Mouse (Mus musculus): ENCODE results near the gene Rsph10b.
"Not testable (repeated sequence)": the region's sequence is repeated elsewhere in the genome, so short reads cannot be mapped to it uniquely, and the experiment has no call there.

Gene Rsph10b

GRCm38 (mm10) chr5:143993260-143993659 lies 60.4 kb downstream of the Rsph10b start:
- no peak for DNase-seq (ENCODE audit: low spot score in 2 of 2)

- DNase-seq (ENCODE audit: low spot score in 2 of 2): no peak
These were observed 61.0 kb downstream of the Rsph10b start for GRCm38 (mm10) chr5:143993849-143994248.

- no peak for DNase-seq (ENCODE audit: low spot score in 2 of 2)
These were observed 62.0 kb downstream of the Rsph10b start for GRCm38 (mm10) chr5:143994632-143995365.

GRCm38 (mm10) chr5:143999409-143999808 lies 66.6 kb downstream of the Rsph10b start:
- no peak for DNase-seq (ENCODE audit: low spot score in 2 of 2)

- DNase-seq (ENCODE audit: low spot score in 2 of 2): no peak
These were observed 69.8 kb downstream of the Rsph10b start for GRCm38 (mm10) chr5:144002461-144003192.

- not testable (repeated sequence) for DNase-seq (ENCODE audit: low spot score in 2 of 2)
These were observed 80.7 kb downstream of the Rsph10b start for GRCm38 (mm10) chr5:144013366-144014134.

GRCm38 (mm10) chr5:144014551-144015311 lies 81.9 kb downstream of the Rsph10b start, which contains the start of gene Ccz1:
Gene Ccz1, minus strand, starts transcription at chr5:144014877.
- peak; percentile 54 to 57 for DNase-seq (ENCODE audit: low spot score in 2 of 2)

GRCm38 (mm10) chr5:144015312-144015650 lies 82.4 kb downstream of the Rsph10b start:
- DNase-seq (ENCODE audit: low spot score in 2 of 2): no peak

GRCm38 (mm10) chr5:144015845-144016244 lies 83.0 kb downstream of the Rsph10b start:
- no peak for DNase-seq (ENCODE audit: low spot score in 2 of 2)

GRCm38 (mm10) chr5:144026620-144027263 lies 93.9 kb downstream of the Rsph10b start, which contains the start of gene Ocm:
Gene Ocm, minus strand, starts transcription at chr5:144026670.
- no peak for DNase-seq (ENCODE audit: low spot score in 2 of 2)

- no peak for DNase-seq (ENCODE audit: low spot score in 2 of 2)
These were observed 99.7 kb downstream of the Rsph10b start for GRCm38 (mm10) chr5:144032491-144032890.

GRCm38 (mm10) chr5:144034567-144034966 lies 101.7 kb downstream of the Rsph10b start:
- DNase-seq (ENCODE audit: low spot score in 2 of 2): no peak
